Mouse (Mus musculus): ENCODE measurements around the gene Fahd1.

- TF ChIP-seq CTCF (conservative IDR thresholded peaks at IDR 0.05; ENCODE audit: insufficient read depth, insufficient read length, low read depth, low read length) (no peak), POLR2A (IDR thresholded peaks at IDR 0.05; ENCODE audit: low read depth, low read length) (no peak)
Measured at GRCm38 (mm10) chr17:24850773-24851127, 586 bp upstream of the Fahd1 start.

Measured in kidney, adult 2 months (tissue).